Mouse (Mus musculus): ENCODE data around the gene Gpatch8. TPM values are rescaled to one million over a fixed set of nuclear protein-coding genes. Genes with fewer than 3 reads are reported as not detected.

The Gpatch8 gene
- polyA plus RNA-seq, 1 experiment = 16.7 TPM

DNA sequence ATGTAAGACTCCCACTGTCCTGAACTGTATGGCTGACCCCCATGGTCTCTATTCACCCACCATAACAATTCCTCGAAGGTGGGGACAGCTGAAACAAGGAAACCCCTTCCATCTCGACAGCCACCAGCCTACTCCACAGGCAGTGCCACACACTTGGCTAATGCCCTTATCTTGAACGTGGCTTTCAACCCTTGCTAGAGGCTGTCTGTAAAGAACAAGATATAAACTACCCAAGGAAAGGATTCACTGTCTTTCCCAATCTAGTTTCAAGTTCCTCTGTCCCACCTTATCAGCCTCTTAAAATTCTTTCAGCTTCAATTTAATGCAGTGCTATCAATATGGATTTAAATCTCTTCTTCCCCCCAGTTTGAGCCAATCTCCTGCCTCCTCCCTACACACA lies 126.6 kb downstream of the Gpatch8 start:
- H3K4me3 ChIP-seq (ENCODE audit: control insufficient read depth, low read depth, low read length) = no peak overlapping the region; the same call in 1 of the 2 replicates
- H3K27ac ChIP-seq (ENCODE audit: control insufficient read depth, insufficient read depth, low read depth, low read length) = no peak overlapping the region
- H3K27me3 ChIP-seq (ENCODE audit: control insufficient read depth, insufficient read depth, low read length) = no peaks in the 10 kb centered on the region
- no peaks in the 10 kb centered on the region for H3K36me3 ChIP-seq (ENCODE audit: control insufficient read depth, insufficient read depth, low read length)
- H3K4me1 ChIP-seq (ENCODE audit: control insufficient read depth, insufficient read depth, low read length) = peaks cover 7% of the 10 kb centered on the region
- no peak for TF ChIP-seq POLR2A (IDR thresholded peaks at IDR 0.05; ENCODE audit: control insufficient read depth, low read depth, low read length)
- no peak for TF ChIP-seq CTCF (IDR thresholded peaks at IDR 0.05; ENCODE audit: control insufficient read depth, insufficient read depth, insufficient replicate concordance, low read depth, low read length)

DNA sequence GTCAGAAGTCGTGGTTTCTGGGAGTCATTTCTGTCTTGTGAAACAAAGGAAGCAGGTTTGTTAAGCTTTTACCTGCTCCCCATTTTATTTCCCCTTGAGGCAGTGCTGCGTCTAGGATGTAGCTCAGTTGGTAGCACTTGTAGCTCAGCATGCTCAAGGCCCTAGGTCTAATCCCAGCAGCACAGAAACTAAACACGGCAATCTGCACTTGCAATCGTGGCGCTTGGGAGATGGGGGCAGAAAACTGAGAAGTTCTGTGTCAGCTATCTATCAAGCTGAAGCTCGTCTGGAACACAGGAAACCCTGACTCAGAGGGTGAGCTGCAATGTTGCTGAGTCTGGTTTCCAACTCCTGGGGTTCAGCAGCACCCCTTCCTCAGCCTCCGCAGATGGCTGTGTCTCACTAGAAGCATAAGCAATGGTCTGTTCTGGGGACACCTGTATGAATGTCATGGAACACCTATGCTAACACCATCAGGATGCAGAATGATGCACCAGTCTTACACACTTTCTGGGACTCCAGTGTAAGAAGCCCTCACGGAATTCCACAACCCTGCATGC lies 127.1 kb downstream of the Gpatch8 start:
- TF ChIP-seq POLR2A (IDR thresholded peaks at IDR 0.05; ENCODE audit: control insufficient read depth, low read depth, low read length) (no peak), CTCF (IDR thresholded peaks at IDR 0.05; ENCODE audit: control insufficient read depth, insufficient read depth, insufficient replicate concordance, low read depth, low read length) (no peak)
- no peaks in the 10 kb centered on the region for H3K27me3 ChIP-seq (ENCODE audit: control insufficient read depth, insufficient read depth, low read length)
- H3K4me3 ChIP-seq (ENCODE audit: control insufficient read depth, low read depth, low read length) = no peak overlapping the region
- H3K27ac ChIP-seq (ENCODE audit: control insufficient read depth, insufficient read depth, low read depth, low read length) = no peak overlapping the region
- H3K4me1 ChIP-seq (ENCODE audit: control insufficient read depth, insufficient read depth, low read length) = peaks cover 7% of the 10 kb centered on the region
- no peaks in the 10 kb centered on the region for H3K36me3 ChIP-seq (ENCODE audit: control insufficient read depth, insufficient read depth, low read length)

Other genes with a start within 250 kb of the Gpatch8 start
- 8.6 and 8.9 TPM in 2 replicates for gene Ubtf, start 236.7 kb downstream of the Gpatch8 start, polyA plus RNA-seq (2012; rRNA removed)
- not detected in 2 replicates for gene Slc4a1, start 190.2 kb downstream of the Gpatch8 start, polyA plus RNA-seq (2012; rRNA removed)
- 53.7 and 55.6 TPM in 2 replicates for gene Rundc3a, start 163.0 kb downstream of the Gpatch8 start, polyA plus RNA-seq (2012; rRNA removed)
- gene Slc25a39, start 148.4 kb downstream of the Gpatch8 start, polyA plus RNA-seq (2012; rRNA removed) = 1,405 and 1,456 TPM in 2 replicates
- 21.1 TPM in 2 replicates for gene Grn, start 126.1 kb downstream of the Gpatch8 start, polyA plus RNA-seq (2012; rRNA removed)
- 0.88 and 1.2 TPM in 2 replicates for gene Fam171a2, start 108.7 kb downstream of the Gpatch8 start, polyA plus RNA-seq (2012; rRNA removed)
- 3.4 and 5.2 TPM in 2 replicates for gene Itga2b, start 86.3 kb downstream of the Gpatch8 start, polyA plus RNA-seq (2012; rRNA removed)
- 0.40 and 0.51 TPM in 2 replicates for gene Gm11627, start 23.1 kb upstream of the Gpatch8 start, polyA plus RNA-seq (2012; rRNA removed)
- 1.1 and 2.0 TPM in 2 replicates for gene Fzd2, start 48.0 kb upstream of the Gpatch8 start, polyA plus RNA-seq (2012; rRNA removed)
- 36.1 and 38.8 TPM in 2 replicates for gene Meioc, start 107.3 kb upstream of the Gpatch8 start, polyA plus RNA-seq (2012; rRNA removed)
- 6.7 and 7.4 TPM in 2 replicates for gene Ccdc43, start 141.4 kb upstream of the Gpatch8 start, polyA plus RNA-seq (2012; rRNA removed)
- 12.9 and 14.8 TPM in 2 replicates for gene Adam11, start 205.0 kb upstream of the Gpatch8 start, polyA plus RNA-seq (2012; rRNA removed)

Data from testis, adult 2 months (tissue).